In the genomic region with DNA sequence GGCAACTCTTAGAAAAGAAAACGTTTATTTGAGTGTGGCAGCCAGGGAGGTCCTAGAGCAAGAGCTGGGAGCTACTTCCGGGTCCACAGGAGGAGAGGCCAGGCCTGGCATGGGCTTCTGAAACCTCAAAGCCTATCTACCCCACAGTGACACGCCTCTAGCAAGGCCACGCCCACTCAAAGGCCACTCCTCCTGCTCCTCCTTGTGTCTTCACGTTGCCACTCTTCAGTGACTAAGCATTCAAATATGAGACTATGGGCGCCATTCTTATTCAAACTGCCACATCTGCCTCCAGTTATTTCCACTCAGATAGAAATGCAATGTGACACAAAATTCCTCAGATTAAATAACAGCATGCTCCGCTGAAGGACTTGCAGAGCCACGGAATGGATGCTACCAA, we compare ENCODE assay signal across 8 mouse cellular contexts. TPM values are rescaled to one million over a fixed set of nuclear protein-coding genes. Genes with fewer than 3 reads are reported as not detected.
DNase-seq lines count a peak whose midpoint lies in the region; ATAC-seq and TF ChIP-seq lines count a peak whose summit lies in the region.

No protein-coding gene starts in this region.

- no peak for TF ChIP-seq CTCF in C2C12 (IDR thresholded peaks at IDR 0.05; ENCODE audit: control insufficient read depth, insufficient read depth, insufficient read length)
- no peak for TF ChIP-seq CTCF in G1E (IDR thresholded peaks at IDR 0.05; ENCODE audit: low read depth, low read length)
- TF ChIP-seq CTCF in stomach, postnatal 0 days (IDR thresholded peaks at IDR 0.05; ENCODE audit: low read depth), result no peak

- H3K9ac ChIP-seq in kidney, embryonic 14.5 days (ENCODE audit: low read depth, low read length), result no peak overlapping the region
- no peak overlapping the region for H3K9ac ChIP-seq in stomach, postnatal 0 days (ENCODE audit: low read length)

- peaks cover 48% of the 10 kb centered on the region for H3K4me1 ChIP-seq in G1E (ENCODE audit: insufficient read depth, low read depth, low read length)
- no peaks in the 10 kb centered on the region; the same call in 1 of the 2 replicates for H3K4me1 ChIP-seq in kidney, embryonic 14.5 days (ENCODE audit: control insufficient read depth, insufficient read depth, low read length)
- no peaks in the 10 kb centered on the region for H3K4me1 ChIP-seq in stomach, postnatal 0 days (replicated peaks; ENCODE audit: control insufficient read depth, insufficient read depth)

- TF ChIP-seq EP300 in stomach, postnatal 0 days (optimal IDR thresholded peaks at IDR 0.05), result no peak

- H3K27ac ChIP-seq in kidney, embryonic 14.5 days (ENCODE audit: low read depth, low read length), result no peak overlapping the region
- H3K27ac ChIP-seq in stomach, postnatal 0 days (replicated peaks), result no peak overlapping the region; the same call in 1 of the 2 replicates

- H3K4me3 ChIP-seq in C2C12 (ENCODE audit: insufficient read depth, poor library complexity, severe bottlenecking) (no peak overlapping the region), G1E (ENCODE audit: low read depth, low read length) (peak overlapping the region; percentile 67)
- no peak overlapping the region for H3K4me3 ChIP-seq in kidney, embryonic 14.5 days (ENCODE audit: low read length)
- H3K4me3 ChIP-seq in stomach, postnatal 0 days (ENCODE audit: low read depth, low read length), result no peak overlapping the region

- H3K27me3 ChIP-seq in C2C12 (ENCODE audit: control insufficient read depth, insufficient read depth, insufficient read length), result no peaks in the 10 kb centered on the region
- no peaks in the 10 kb centered on the region for H3K27me3 ChIP-seq in G1E (ENCODE audit: insufficient read depth, low read length)
- no peaks in the 10 kb centered on the region for H3K27me3 ChIP-seq in kidney, embryonic 14.5 days (ENCODE audit: control insufficient read depth, insufficient read depth, low read length)
- no peaks in the 10 kb centered on the region for H3K27me3 ChIP-seq in stomach, postnatal 0 days (ENCODE audit: control insufficient read depth, insufficient read depth, low read length)

- H3K4me2 ChIP-seq in kidney, embryonic 14.5 days (replicated peaks; ENCODE audit: low read depth, low read length), result 0 out of 2 replicates have a peak overlapping the region, but pooled peaks have one; percentile 1
- H3K4me2 ChIP-seq in stomach, postnatal 0 days (replicated peaks; ENCODE audit: low read depth), result no peak overlapping the region

- peak; percentile 96 for ATAC-seq in G1E (ENCODE audit: extremely low read depth, insufficient number of reproducible peaks, low FRiP score, poor library complexity, severe bottlenecking)
- peak; percentile 89 for ATAC-seq in erythroblast, adult 5-6 weeks (replicated peaks; ENCODE audit: low FRiP score, poor library complexity, severe bottlenecking)
- peak; percentile 77; the same call in 1 of the 2 replicates for ATAC-seq in kidney, embryonic 14.5 days (ENCODE audit: low FRiP score, low TSS enrichment)
- ATAC-seq in megakaryocyte, adult 5-6 weeks (ENCODE audit: poor library complexity, severe bottlenecking), result peak; percentile 91
- peak; percentile 59; the same call in 1 of the 2 replicates for ATAC-seq in stomach, postnatal 0 days (ENCODE audit: low FRiP score, low TSS enrichment)

- H3K36me3 ChIP-seq in C2C12 (ENCODE audit: control insufficient read depth, insufficient read depth) (no peaks in the 10 kb centered on the region), G1E (replicated peaks) (peaks cover 26% of the 10 kb centered on the region)
- H3K36me3 ChIP-seq in kidney, embryonic 14.5 days (ENCODE audit: control insufficient read depth, insufficient read depth, low read length), result no peaks in the 10 kb centered on the region
- no peaks in the 10 kb centered on the region for H3K36me3 ChIP-seq in stomach, postnatal 0 days (ENCODE audit: control insufficient read depth, insufficient read depth, low read length)

- no peak overlapping the region for H3ac ChIP-seq in C2C12 (ENCODE audit: control insufficient read depth, insufficient read length, low read depth)

- DNase-seq in G1E (ENCODE audit: low spot score), result peak; percentile 79
- DNase-seq in stomach, postnatal 0 days (ENCODE audit: low spot score), result no peak
- DNase-seq in cerebellum, adult 18-20 months, result no peak
- no peak for DNase-seq in adrenal gland, adult 2 months

- 12% methylated on average over 8 of the region's 8 CpGs for WGBS in kidney, embryonic 14.5 days
- WGBS in stomach, postnatal 0 days, result 27% methylated on average over 8 of the region's 8 CpGs

- peaks cover 3% of the 10 kb centered on the region for H3K79me3 ChIP-seq in C2C12 (ENCODE audit: low read depth)

- H3K9me3 ChIP-seq in G1E (replicated peaks), result peaks cover 5% of the 10 kb centered on the region; the same call in 1 of the 2 replicates
- no peaks in the 10 kb centered on the region for H3K9me3 ChIP-seq in kidney, embryonic 14.5 days (ENCODE audit: control insufficient read depth, low read length)
- H3K9me3 ChIP-seq in stomach, postnatal 0 days (ENCODE audit: control insufficient read depth, low read length), result no peaks in the 10 kb centered on the region

- no peaks in the 10 kb centered on the region for H3K79me2 ChIP-seq in C2C12 (ENCODE audit: control insufficient read depth, insufficient read depth)

TF ChIP-seq in C2C12, 6 proteins besides CTCF, POLR2A, EP300 and RAD21:
- TF ChIP-seq MAX (IDR thresholded peaks at IDR 0.05) (peak; percentile 39), MYOG (IDR thresholded peaks at IDR 0.05; ENCODE audit: control insufficient read depth, extremely low read depth, insufficient read length) (no peak), MYOD1 (IDR thresholded peaks at IDR 0.05; ENCODE audit: control insufficient read depth, insufficient read length, low read depth) (no peak), FOSL1 (IDR thresholded peaks at IDR 0.05; ENCODE audit: insufficient read depth, low read length, poor library complexity, severe bottlenecking) (no peak), CEBPB (IDR thresholded peaks at IDR 0.05; ENCODE audit: low read depth) (no peak), USF1 (IDR thresholded peaks at IDR 0.05; ENCODE audit: low read depth) (no peak)

RNA-seq across cellular contexts. Expression of gene Uso1, which starts 9.2 kb away (rescaled TPM):
- polyA plus RNA-seq in C2C12 (2012; fragmentation: generic; extraction: Trizol) (27.3 TPM), G1E (2012) (20.7 and 39.7 TPM in 2 replicates)
- total RNA-seq in G1E (2014; fragmentation: Nextera tagmentation) (50.5 and 52.5 TPM in 2 replicates), G1E (2017) (21.3 and 21.9 TPM in 2 replicates)
- total RNA-seq in erythroblast, adult 5-6 weeks (2015; ENCODE audit: low replicate concordance), result 19.8 and 29.9 TPM in 2 replicates
- 20.4 and 34.8 TPM in 2 replicates for total RNA-seq in erythroblast, adult 5-6 weeks (2017; ENCODE audit: low replicate concordance)
- 29.0 and 33.4 TPM in 2 replicates for polyA plus RNA-seq in kidney, embryonic 14.5 days (2014; fragmentation: Nextera tagmentation; extraction: Ambion mirVana)
- 55.8 and 56.5 TPM in 2 replicates for total RNA-seq in megakaryocyte, adult 5-6 weeks (2015)
- 20.9 and 29.7 TPM in 2 replicates for total RNA-seq in megakaryocyte, adult 5-6 weeks (2017)
- 36.6 and 36.7 TPM in 2 replicates for polyA plus RNA-seq in stomach, postnatal 0 days (2015; fragmentation: Nextera tagmentation; extraction: Ambion mirVana)
- 100 to 1,000 TPM in 1 of 2 experiments, 10 to 100 TPM in 1; 88.8 to 113 TPM for total RNA-seq in adrenal gland, adult 2 months (2021)
- 22.8 and 35.4 TPM in 2 replicates for polyA plus RNA-seq in adrenal gland, adult 2 months (2012; rRNA removed)

RNA-seq across cellular contexts. Expression of gene G3bp2, which starts 45.1 kb away (rescaled TPM):
- polyA plus RNA-seq in C2C12 (2012; fragmentation: generic; extraction: Trizol) (39.1 TPM), G1E (2012) (13.4 and 16.8 TPM in 2 replicates)
- total RNA-seq in G1E (2014; fragmentation: Nextera tagmentation) (67.6 and 83.1 TPM in 2 replicates), G1E (2017) (89.8 and 101 TPM in 2 replicates)
- 33.2 and 33.8 TPM in 2 replicates for total RNA-seq in erythroblast, adult 5-6 weeks (2015; ENCODE audit: low replicate concordance)
- total RNA-seq in erythroblast, adult 5-6 weeks (2017; ENCODE audit: low replicate concordance), result 35.0 and 43.8 TPM in 2 replicates
- 159 and 214 TPM in 2 replicates for polyA plus RNA-seq in kidney, embryonic 14.5 days (2014; fragmentation: Nextera tagmentation; extraction: Ambion mirVana)
- 79.8 and 83.1 TPM in 2 replicates for total RNA-seq in megakaryocyte, adult 5-6 weeks (2015)
- total RNA-seq in megakaryocyte, adult 5-6 weeks (2017), result 107 and 112 TPM in 2 replicates
- 94.0 and 111 TPM in 2 replicates for polyA plus RNA-seq in stomach, postnatal 0 days (2015; fragmentation: Nextera tagmentation; extraction: Ambion mirVana)
- 100 to 1,000 TPM; 142 to 168 TPM for total RNA-seq in adrenal gland, adult 2 months (2021)
- 9.7 and 12.5 TPM in 2 replicates for polyA plus RNA-seq in adrenal gland, adult 2 months (2012; rRNA removed)
